Mouse (Mus musculus) CD4-positive naive resting alpha-beta T cell, adult 57 days (primary cell): Measurements from ENCODE around the gene Nhej1. TPM values are rescaled to one million over a fixed set of nuclear protein-coding genes. Genes with fewer than 3 reads are reported as not detected.

Experiments
- total RNA-seq: library from RNA; stranded (reverse); gene quantifications from one replicate; pipeline ENCODE4 v1.2.4, GENCODE M21; 2023

The Nhej1 gene
- total RNA-seq = 4.0 TPM

DNA sequence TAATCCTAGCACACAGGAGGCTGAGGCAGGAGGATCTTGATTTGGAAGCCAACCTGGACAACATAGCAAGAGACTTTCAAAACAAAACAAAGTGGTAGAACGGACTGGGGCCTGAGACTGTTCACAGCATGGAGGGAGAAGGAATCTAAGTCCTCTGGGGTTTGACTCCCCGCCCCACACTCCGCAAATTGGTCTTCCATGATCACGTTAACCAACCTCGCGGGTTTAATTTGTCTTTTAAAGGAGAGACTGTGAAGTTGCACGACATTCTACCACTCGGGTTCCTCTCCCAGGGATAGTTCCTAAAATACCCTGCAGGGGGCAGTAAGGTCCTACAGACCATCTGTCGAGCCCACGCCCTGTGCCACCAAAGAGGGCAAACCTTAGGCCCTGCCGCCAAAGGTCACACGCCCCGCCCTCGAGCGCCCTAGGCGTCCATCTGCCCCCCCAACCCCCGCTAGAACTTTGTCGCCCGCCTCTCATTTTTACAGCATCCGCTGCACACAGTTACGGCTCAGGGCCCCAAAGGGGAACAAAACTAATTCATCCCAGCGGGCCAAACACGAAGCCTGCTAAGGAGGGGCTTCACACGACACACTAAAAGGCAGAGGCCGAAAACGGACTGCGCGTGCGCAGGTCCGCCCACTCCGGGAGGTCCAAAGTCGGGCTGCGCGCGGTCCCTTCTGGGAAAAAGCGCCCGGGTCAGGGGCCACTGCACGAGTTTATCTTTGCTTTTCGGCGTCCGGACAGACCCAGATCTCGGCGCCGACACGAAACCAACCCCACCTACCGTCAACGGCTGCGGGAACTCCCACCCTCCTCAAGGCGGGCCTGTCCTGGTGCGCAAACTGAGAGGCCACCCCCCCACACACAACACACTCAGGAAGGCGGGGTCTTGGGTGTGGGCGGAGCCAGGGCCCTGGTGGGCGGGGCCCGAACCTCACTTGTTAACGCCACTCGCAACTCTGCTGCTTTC lies at the start of gene Nhej1:
Gene Nhej1, minus strand, starts transcription at position 855 of the 976 bp plus-strand sequence.

DNA sequence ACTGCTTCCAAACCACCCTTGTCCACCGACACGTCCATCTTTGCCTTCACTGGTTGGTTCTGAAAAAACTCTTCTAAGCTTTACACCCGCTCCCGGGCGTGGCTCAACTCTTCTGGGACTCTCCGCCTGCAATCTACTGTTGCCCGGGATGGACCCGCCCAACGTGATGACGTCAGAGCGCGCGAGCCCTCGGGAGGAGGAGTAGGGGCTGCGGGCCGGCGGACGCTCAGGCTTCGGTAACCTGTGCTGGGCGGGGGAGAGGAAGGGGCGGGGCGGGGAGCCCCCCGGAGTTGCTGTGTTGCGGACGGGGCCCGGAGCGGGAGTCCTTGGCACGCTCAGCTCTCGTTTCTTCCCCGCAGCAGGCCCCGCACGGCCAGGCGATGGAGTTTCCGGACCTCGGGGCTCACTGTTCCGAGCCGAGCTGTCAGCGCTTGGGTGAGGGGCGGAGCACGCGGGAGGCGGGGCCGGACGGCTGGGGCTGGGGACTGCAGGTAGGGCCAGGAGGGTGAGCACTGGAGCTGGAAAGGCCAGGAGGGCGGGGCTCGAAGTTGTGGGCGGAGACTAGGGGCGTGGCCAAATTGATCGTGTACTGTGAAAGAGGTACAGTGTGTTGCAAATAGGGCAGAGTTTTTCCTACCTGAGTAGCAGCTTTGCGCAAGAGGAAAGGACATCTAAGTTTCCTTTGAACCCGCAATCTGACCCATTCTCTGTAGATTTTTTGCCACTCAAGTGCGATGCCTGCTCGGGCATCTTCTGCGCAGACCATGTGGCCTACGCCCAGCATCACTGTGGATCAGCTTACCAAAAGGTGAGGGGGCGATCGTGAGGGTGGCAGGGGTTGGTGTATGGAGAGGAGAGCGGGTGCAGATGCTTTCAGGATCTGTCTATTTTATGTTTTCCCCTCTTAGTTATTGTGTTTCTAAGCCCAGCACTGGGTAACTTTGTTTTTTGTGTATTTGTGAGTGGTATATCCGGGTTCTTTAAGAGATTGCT lies 43.8 kb upstream of the Nhej1 start, which contains the start of gene Zfand2b:
Gene Zfand2b, plus strand, starts transcription at position 175 of the 993 bp plus-strand sequence.

DNA sequence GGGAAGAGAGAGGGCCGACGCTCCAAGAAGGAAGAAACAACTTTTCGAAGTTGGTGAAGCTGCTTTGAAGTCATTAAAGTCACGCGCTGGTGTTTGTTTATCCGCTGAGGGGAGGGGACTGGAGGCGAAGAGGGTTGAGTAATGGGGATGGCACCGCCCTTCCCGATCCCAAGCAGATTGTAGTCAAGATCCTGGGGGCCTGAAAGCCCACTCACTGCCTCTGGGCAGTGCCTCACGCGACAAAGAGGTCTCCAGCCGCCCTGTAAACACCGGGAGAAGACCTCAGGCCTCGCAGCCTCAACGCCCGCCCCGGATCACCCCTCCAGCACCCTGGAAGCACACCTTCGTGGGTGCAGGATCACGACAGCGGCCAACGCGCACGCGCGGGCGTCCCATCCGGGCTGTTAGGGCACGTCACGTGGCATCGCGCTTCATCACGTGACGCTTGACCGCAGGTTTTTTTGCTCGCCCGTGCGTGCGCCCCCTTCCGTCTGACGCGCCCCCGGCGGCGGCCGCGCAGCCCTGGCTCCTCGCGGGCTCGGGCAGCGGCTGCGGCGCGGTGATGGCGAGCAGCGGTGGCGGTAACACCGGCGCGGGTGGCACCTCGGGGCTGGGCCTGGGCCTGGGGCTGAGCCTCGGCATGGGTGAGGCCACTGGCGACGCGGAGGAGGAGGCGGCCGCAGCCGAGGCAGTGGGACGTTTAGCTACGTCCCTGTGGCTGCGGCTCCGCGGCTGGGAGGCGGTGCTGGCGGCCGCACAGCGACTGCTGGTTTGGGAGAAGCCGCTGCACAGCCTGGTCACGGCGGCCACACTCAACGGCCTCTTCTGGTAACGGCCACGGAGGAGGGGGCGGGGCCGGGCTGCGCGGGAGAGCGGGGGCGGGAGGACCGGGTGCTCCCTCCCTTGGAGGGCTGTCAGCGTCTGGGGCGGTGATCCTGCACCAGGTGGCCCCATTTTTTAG lies 17.6 kb upstream of the Nhej1 start, which contains the start of the genes Cnppd1 and Retreg2:
Gene Cnppd1, minus strand, starts transcription at position 411 of the 961 bp plus-strand sequence.
Gene Retreg2, plus strand, starts transcription at position 478 of the 961 bp plus-strand sequence.

DNA sequence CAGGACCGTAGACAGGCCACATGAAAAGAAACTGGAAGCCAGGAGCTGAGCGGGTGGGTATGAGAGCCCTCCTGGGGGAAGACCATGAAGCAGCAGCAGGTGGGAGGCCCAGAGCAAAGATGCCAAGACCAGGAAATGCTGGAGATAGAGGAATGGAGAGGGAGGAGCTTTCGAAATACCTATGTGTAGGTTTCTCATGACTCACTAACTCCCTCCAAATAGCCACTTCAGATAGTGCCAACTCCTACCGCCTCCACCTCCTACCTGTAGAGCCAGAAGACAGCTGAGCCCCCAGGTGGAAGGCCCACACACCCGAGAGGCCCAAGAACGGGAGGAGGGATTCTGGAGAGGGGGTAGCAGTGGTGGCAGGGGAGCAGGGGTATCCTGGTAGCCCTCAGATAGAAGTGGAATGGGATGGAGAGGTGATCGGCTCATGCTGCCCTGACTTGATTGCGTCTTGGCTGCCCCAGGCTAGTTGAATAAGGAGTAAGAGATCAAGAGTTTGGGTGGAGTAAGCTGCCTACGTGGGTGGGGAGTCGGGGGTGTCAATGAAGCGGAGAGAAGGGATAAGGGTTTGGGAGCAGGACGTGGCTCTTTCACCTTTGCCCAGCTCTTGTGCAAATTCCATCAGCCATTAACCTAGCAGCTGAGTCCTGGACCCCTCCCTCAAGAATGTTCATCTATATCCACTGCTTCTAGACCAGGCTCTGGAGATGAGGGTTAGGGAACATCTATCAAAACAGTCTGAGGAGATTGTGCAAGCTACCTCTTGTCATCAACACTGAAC lies 8.6 kb upstream of the Nhej1 start, which contains the start of gene Slc23a3:
Gene Slc23a3, minus strand, starts transcription at position 470 of the 787 bp plus-strand sequence.

DNA sequence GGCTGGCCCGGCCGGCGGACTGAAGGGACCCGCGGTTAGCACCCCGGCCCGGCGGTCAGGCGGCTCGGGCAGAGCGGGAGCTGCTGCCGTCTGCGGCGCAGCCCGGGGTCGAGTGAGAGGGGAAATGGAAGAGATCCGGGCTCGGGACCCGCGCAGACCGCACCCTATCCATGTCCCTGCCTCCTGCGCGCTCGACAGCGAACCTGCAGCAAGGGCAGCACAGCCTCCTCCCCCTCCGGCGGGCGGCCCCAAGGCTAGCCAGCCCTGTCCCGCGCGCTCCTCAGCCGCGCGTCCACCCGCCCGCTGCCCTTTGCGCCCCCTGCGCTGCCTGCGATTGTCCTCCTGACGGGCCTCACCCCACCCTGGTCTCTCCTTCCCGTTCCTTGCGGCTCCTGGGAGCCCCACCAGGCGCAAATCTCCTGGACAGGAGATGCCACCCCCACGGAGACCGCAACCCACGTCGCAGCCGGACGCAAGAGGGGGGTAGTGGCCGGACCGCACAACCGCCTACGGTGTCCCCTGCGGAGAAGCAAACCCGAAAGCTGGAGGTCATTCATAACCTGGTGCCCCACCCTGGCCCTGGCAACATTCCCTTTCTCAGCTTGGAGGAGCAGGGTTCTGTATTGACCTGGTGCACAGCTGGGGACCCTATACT lies 173.3 kb downstream of the Nhej1 start, which contains the start of gene Ihh:
Gene Ihh, minus strand, starts transcription at position 117 of the 655 bp plus-strand sequence.

DNA sequence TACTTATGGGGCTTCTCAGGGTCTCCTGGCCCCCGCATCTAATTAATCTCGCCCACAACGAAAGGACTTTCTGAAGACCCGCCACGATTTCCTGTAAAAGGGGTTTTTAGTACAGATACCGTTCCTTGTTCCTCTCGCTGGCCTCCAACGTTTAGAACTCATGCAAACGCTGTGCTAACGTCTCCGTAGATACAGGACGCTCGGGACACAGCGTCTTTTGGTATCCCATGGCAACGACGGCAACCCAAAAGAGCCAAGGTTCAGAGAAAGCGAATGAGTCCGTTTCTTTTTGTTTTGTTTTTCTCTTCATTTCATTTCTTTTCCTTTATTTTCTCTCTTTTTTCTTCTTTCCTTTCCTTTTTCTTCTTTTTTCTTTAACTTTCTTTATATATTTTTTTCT lies 189.6 kb downstream of the Nhej1 start, which contains the start of gene Cfap65:
Gene Cfap65, minus strand, starts transcription at position 198 of the 400 bp plus-strand sequence.

Other genes with a start within 250 kb of the Nhej1 start
- gene Fev, start 239.8 kb downstream of the Nhej1 start, total RNA-seq = not detected
- gene Cryba2, start 232.1 kb downstream of the Nhej1 start, total RNA-seq = not detected
- gene Cfap65, start 189.6 kb downstream of the Nhej1 start, total RNA-seq = not detected
- gene Ihh, start 173.5 kb downstream of the Nhej1 start, total RNA-seq = 0.24 TPM
- gene Slc23a3, start 8.7 kb upstream of the Nhej1 start, total RNA-seq = 3.0 TPM
- gene Cnppd1, start 17.5 kb upstream of the Nhej1 start, total RNA-seq = 128 TPM
- 87.9 TPM for gene Retreg2, start 17.6 kb upstream of the Nhej1 start, total RNA-seq
- 42.9 TPM for gene Zfand2b, start 43.4 kb upstream of the Nhej1 start, total RNA-seq
- 3.8 TPM for gene Abcb6, start 55.2 kb upstream of the Nhej1 start, total RNA-seq
- gene Ankzf1, start 67.0 kb upstream of the Nhej1 start, total RNA-seq = 27.2 TPM
- 38.5 TPM for gene Atg9a, start 67.0 kb upstream of the Nhej1 start, total RNA-seq
- gene Glb1l, start 85.6 kb upstream of the Nhej1 start, total RNA-seq = 7.8 TPM
- gene Stk16, start 85.6 kb upstream of the Nhej1 start, total RNA-seq = 74.9 TPM
- gene Tuba4a, start 94.7 kb upstream of the Nhej1 start, total RNA-seq = 192 TPM
- gene A630095N17Rik, start 106.9 kb upstream of the Nhej1 start, total RNA-seq = not detected
- 57.5 TPM for gene Dnajb2, start 111.2 kb upstream of the Nhej1 start, total RNA-seq
- 0.53 TPM for gene Ptprn, start 139.3 kb upstream of the Nhej1 start, total RNA-seq
- gene Resp18, start 153.2 kb upstream of the Nhej1 start, total RNA-seq = not detected
- 33.5 TPM for gene Dnpep, start 192.8 kb upstream of the Nhej1 start, total RNA-seq
- gene Des, start 235.1 kb upstream of the Nhej1 start, total RNA-seq = 0.38 TPM